ENCODE assay signal across 9 mouse cellular contexts in the genomic region with DNA sequence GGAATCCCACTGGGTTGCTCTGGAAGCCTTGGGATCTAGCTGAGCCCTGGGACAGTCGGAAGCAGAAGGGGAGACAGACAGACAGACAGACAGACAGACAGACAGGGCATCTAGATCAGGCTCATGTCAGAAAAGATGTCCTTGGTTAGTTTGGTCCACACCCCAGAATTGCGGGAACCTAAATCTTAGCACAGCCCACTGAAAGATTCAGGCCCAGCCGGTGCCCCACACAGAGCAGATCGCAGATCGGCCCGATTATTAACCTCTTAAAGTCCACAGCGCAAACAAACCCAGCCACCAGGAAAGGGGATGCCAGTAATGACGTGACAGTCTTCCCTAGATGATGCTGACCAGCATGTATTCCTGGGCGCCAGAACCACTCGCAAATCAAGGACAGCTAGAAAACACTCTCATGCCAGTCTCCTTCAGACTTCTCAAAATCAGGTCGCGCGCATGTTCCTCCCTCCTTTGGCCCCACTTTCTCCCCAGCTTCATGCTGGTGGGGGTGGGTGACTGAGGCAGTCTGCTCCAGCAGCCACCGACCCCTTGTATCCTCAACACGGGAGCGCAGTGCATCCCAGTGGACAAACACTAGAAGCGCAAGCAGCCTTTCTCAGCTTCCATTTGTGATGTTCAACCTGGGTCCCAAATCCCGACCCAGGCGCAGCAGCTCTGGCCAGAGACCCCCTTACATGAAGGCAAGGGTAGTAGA. TPM values are rescaled to one million over a fixed set of nuclear protein-coding genes. Genes with fewer than 3 reads are reported as not detected.
DNase-seq lines count a peak whose midpoint lies in the region; ATAC-seq and TF ChIP-seq lines count a peak whose summit lies in the region.
"Had no signal": no experiment of that assay in that cellular context is flagged by ENCODE, and none has a peak within 500 bp of the region (broad histone marks: within the 10 kb centered on the region; RNA-seq: fewer than 3 reads in every experiment).

No protein-coding gene starts in this region.

- 0 out of 2 replicates have a peak overlapping the region, but pooled peaks have one; percentile 79 for H3K27ac ChIP-seq in forebrain, embryonic 10.5 days
- H3K27ac ChIP-seq in intestine, embryonic 15.5 days = no peak overlapping the region
- H3K27ac ChIP-seq in limb, embryonic 14.5 days (replicated peaks; ENCODE audit: low read depth, low read length) = no peak overlapping the region
- H3K27ac ChIP-seq: liver, embryonic 15.5 days had no signal

- H3K9ac ChIP-seq in intestine, embryonic 15.5 days = no peak overlapping the region
- no peak overlapping the region for H3K9ac ChIP-seq in limb, embryonic 14.5 days (ENCODE audit: low read depth, low read length, severe bottlenecking)
- H3K9ac ChIP-seq: liver, embryonic 15.5 days had no signal

- WGBS in forebrain, embryonic 10.5 days = 3% methylated on average over 19 of the region's 19 CpGs
- 5% methylated on average over 19 of the region's 19 CpGs for WGBS in intestine, embryonic 15.5 days
- 2% methylated on average over 19 of the region's 19 CpGs for WGBS in limb, embryonic 14.5 days

- H3K4me1 ChIP-seq in forebrain, embryonic 10.5 days = peaks cover 70% of the 10 kb centered on the region
- peaks cover 13% of the 10 kb centered on the region for H3K4me1 ChIP-seq in intestine, embryonic 15.5 days (replicated peaks)
- peaks cover 16% of the 10 kb centered on the region for H3K4me1 ChIP-seq in limb, embryonic 14.5 days (ENCODE audit: control insufficient read depth, insufficient read depth, low read length)
- H3K4me1 ChIP-seq: liver, embryonic 15.5 days had no signal

- no peak for ATAC-seq in intestine, embryonic 15.5 days
- ATAC-seq in limb, embryonic 14.5 days (ENCODE audit: low FRiP score, low read depth) = peak; percentile 62; the same call in 1 of the 2 replicates

- no peak for TF ChIP-seq POLR2A in limb, embryonic 14.5 days (IDR thresholded peaks at IDR 0.05; ENCODE audit: borderline replicate concordance, extremely low read depth, insufficient read depth, insufficient read length)

- H3K4me3 ChIP-seq in forebrain, embryonic 10.5 days = peak overlapping the region; percentile 66
- peak overlapping the region; percentile 40 for H3K4me3 ChIP-seq in intestine, embryonic 15.5 days (replicated peaks)
- H3K4me3 ChIP-seq in limb, embryonic 14.5 days (replicated peaks; ENCODE audit: low read length) = peak overlapping the region; percentile 45
- H3K4me3 ChIP-seq: liver, embryonic 15.5 days had no signal

- H3K27me3 ChIP-seq in forebrain, embryonic 10.5 days (ENCODE audit: poor library complexity, severe bottlenecking) = peaks cover 94% of the 10 kb centered on the region
- H3K27me3 ChIP-seq in intestine, embryonic 15.5 days (replicated peaks) = peaks cover 74% of the 10 kb centered on the region
- H3K27me3 ChIP-seq in limb, embryonic 14.5 days (ENCODE audit: control insufficient read depth, insufficient read depth, low read length) = peaks cover 66% of the 10 kb centered on the region

- no peaks in the 10 kb centered on the region for H3K36me3 ChIP-seq in forebrain, embryonic 10.5 days (replicated peaks)
- H3K36me3 ChIP-seq in intestine, embryonic 15.5 days = no peaks in the 10 kb centered on the region
- H3K36me3 ChIP-seq in limb, embryonic 14.5 days (ENCODE audit: control insufficient read depth, insufficient read depth, low read length) = no peaks in the 10 kb centered on the region
- H3K36me3 ChIP-seq: liver, embryonic 15.5 days had no signal

- H3K4me2 ChIP-seq in intestine, embryonic 15.5 days (replicated peaks) = peak overlapping the region; percentile 81
- peak overlapping the region; percentile 84 for H3K4me2 ChIP-seq in limb, embryonic 14.5 days (replicated peaks; ENCODE audit: low read depth, low read length, severe bottlenecking)
- H3K4me2 ChIP-seq: liver, embryonic 15.5 days had no signal

- H3K9me3 ChIP-seq in forebrain, embryonic 10.5 days = no peaks in the 10 kb centered on the region
- H3K9me3 ChIP-seq in intestine, embryonic 15.5 days = no peaks in the 10 kb centered on the region
- no peaks in the 10 kb centered on the region for H3K9me3 ChIP-seq in limb, embryonic 14.5 days (ENCODE audit: control insufficient read depth, low read length)
- H3K9me3 ChIP-seq: liver, embryonic 15.5 days had no signal

- DNase-seq in lung, postnatal 10 days = peak; percentile 8
- no peak for DNase-seq in lung, postnatal 14 days
- peak; percentile 71 for DNase-seq in forebrain, embryonic 10.5 days (ENCODE audit: extremely low spot score, low spot score)
- DNase-seq in limb, embryonic 14.5 days (ENCODE audit: low spot score) = peak; percentile 61
- peak; percentile 81 for DNase-seq in right cerebral cortex, adult 18-20 months
- no peak for DNase-seq in gastrocnemius, postnatal 4 days (ENCODE audit: low spot score in 2 of 2)
- DNase-seq in lung, postnatal 4 days = no peak

RNA-seq across cellular contexts. Expression of a gene that starts 1.9 kb away (rescaled TPM):
- polyA plus RNA-seq in forebrain, embryonic 10.5 days (2016; fragmentation: Nextera tagmentation; extraction: Ambion mirVana) = 1.00 and 1.2 TPM in 2 replicates
- 0.73 and 1.3 TPM in 2 replicates for polyA plus RNA-seq in intestine, embryonic 15.5 days (2015; fragmentation: Nextera tagmentation; extraction: Ambion mirVana)
- 1.5 and 1.6 TPM in 2 replicates for polyA plus RNA-seq in limb, embryonic 14.5 days (2012; rRNA removed)
- 0.41 and 0.91 TPM in 2 replicates for polyA plus RNA-seq in limb, embryonic 14.5 days (2014; fragmentation: Nextera tagmentation; extraction: Ambion mirVana)
- 1 to 10 TPM; 1.9 to 2.0 TPM for total RNA-seq in gastrocnemius, postnatal 4 days (2021)

Comparison
In these comparisons a context has a peak if more than half of its experiments do, and no peak if none do; other contexts are left out.
1. DNase-seq: peak in lung, postnatal 10 days (single experiment), forebrain, embryonic 10.5 days (single experiment), limb, embryonic 14.5 days (single experiment) and right cerebral cortex, adult 18-20 months (single experiment); none in lung, postnatal 14 days (single experiment), gastrocnemius, postnatal 4 days (0 of 2) and lung, postnatal 4 days (0 of 2).
2. Peak in every context shown above with its lines, with median percentiles within 50 percentile points of each other: H3K4me3 ChIP-seq.